Mouse (Mus musculus): ENCODE data around the gene Sytl3. TPM values are rescaled to one million over a fixed set of nuclear protein-coding genes. Genes with fewer than 3 reads are reported as not detected.
A peak's percentile ranks its signal among the peaks of the same experiment; 100 is the strongest.
"Not testable (repeated sequence)": the region's sequence is repeated elsewhere in the genome, so short reads cannot be mapped to it uniquely, and the experiment has no call there.

Gene Sytl3
- polyA plus RNA-seq, 1 experiment from 2014 or later = 1.1 TPM

DNA sequence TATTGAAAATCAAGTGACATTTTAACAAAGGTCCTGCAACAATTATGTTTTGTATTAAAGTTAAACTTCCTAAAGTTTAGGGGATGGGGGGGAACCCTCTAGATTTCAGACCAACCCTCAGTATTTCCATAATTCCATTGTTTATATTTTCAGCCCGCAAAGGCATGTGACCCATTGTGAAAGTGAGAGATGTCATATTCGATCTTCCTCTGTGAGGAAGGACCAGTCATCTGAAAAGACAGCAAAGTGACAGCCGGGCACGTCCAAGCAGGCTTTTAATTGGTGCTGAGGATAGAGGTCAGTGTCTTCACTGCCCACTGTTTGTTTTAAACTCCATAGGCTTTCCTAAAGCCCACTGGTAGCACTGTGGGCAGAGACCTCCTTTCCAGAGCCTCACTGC is 22.8 kb downstream of the Sytl3 start:
- not testable (repeated sequence) for ATAC-seq (ENCODE audit: insufficient read depth, low FRiP score, low read depth); H3K4me2 ChIP-seq; H3K27ac ChIP-seq; H3K9ac ChIP-seq; H3K9me3 ChIP-seq; H3K36me3 ChIP-seq; H3K4me1 ChIP-seq; H3K27me3 ChIP-seq (replicated peaks); H3K4me3 ChIP-seq (replicated peaks)
- WGBS = 63% methylated on average over 4 of the region's 4 CpGs

DNA sequence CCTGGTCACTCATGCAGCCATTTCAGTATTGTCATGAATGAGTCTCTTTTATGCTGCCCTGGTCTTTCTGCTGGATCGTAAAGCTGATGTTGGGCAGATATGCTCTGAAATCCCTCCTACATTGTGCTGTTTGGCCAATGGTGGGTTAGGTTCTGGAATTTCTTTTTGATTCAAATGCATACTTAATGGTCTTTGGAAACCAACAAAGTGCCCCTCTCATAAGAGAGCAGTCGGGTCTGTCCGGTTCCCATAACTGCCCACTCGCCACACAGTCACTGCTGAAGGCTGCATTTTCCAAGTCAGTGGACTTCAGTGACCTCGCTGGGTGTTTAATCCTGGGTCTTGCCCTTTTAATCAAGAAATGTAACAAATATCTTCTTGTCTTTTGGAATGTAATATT is 24.8 kb downstream of the Sytl3 start:
- 85% methylated on average over 1 of the region's 5 CpGs for WGBS
- not testable (repeated sequence) for H3K9ac ChIP-seq; H3K4me2 ChIP-seq; H3K36me3 ChIP-seq; H3K9me3 ChIP-seq; ATAC-seq (ENCODE audit: insufficient read depth, low FRiP score, low read depth); H3K4me1 ChIP-seq; H3K4me3 ChIP-seq (replicated peaks); H3K27me3 ChIP-seq (replicated peaks); H3K27ac ChIP-seq

DNA sequence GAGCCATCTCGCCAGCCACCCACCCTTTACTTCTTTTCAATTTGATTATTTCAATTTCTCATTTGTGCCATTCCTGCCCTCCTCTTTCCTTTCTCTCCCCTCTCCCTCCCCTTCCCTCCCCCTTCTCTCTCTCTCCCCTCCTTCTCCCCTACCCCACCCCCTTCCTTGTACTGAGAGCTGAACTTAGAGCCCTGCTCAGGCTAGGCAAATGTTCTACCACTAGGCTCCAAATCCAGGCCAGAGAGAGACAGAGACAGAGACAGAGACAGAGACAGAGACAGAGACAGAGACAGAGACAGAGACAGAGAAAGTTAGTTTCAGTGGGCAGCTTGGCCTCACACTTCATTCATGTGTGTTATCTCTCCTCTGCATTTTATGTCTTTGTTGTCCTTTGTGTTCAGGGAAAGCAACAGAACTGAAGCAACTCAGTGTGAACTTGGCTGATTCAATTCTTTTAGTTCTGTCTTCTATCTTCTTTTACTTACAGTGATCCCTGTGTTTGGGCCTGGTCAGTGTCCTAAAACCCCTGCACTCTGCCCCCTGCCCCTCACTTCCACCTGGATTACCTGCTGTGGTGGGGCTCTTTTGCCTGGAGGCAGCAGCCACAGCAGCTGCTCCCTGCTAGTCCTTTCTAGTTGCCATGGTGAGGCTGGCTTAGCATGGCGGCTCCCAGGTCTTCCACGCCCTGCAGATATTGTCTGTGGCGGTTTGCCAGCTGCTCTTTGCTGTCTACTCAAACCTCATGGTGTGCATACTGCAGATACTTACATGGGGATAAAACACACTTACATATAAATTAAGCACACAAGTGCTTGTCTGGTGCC is 25.8 kb downstream of the Sytl3 start:
- ATAC-seq (ENCODE audit: insufficient read depth, low FRiP score, low read depth) = peak; percentile 76
- H3K4me1 ChIP-seq; H3K4me2 ChIP-seq; H3K9ac ChIP-seq; H3K27ac ChIP-seq; H3K36me3 ChIP-seq; H3K4me3 ChIP-seq (replicated peaks); H3K9me3 ChIP-seq; H3K27me3 ChIP-seq (replicated peaks): not testable (repeated sequence)
- 0% methylated on average over 1 of the region's 4 CpGs for WGBS

DNA sequence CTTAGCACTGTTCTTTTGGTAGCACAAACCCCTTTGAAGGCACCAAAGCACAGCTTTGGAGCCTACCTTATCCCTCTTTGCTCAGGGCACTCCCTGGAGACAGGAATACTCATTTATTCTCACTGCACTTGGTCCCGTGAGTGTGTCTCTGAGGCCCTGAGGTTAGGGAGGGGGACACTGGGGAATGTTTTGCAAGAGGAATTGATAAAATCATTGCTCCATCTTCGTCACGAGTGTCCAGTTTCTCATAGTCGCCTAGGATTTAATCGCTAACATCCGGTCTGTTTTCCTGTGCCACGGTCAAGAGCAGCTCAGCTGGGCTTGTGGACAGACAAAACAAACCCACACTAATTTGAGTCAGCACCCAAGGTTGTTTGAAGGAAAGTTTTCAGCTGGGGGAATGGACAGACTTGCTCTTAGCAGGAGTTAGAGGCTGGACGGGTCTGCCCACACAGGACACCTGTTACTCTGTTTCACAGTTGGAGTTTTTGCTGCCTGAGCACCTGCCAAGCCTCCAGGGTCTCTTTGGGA is 26.5 kb downstream of the Sytl3 start:
- not testable (repeated sequence) for ATAC-seq (ENCODE audit: insufficient read depth, low FRiP score, low read depth); H3K9ac ChIP-seq; H3K4me3 ChIP-seq (replicated peaks); H3K27me3 ChIP-seq (replicated peaks); H3K4me2 ChIP-seq; H3K9me3 ChIP-seq; H3K27ac ChIP-seq; H3K36me3 ChIP-seq; H3K4me1 ChIP-seq
- WGBS = 60% methylated on average over 4 of the region's 8 CpGs

DNA sequence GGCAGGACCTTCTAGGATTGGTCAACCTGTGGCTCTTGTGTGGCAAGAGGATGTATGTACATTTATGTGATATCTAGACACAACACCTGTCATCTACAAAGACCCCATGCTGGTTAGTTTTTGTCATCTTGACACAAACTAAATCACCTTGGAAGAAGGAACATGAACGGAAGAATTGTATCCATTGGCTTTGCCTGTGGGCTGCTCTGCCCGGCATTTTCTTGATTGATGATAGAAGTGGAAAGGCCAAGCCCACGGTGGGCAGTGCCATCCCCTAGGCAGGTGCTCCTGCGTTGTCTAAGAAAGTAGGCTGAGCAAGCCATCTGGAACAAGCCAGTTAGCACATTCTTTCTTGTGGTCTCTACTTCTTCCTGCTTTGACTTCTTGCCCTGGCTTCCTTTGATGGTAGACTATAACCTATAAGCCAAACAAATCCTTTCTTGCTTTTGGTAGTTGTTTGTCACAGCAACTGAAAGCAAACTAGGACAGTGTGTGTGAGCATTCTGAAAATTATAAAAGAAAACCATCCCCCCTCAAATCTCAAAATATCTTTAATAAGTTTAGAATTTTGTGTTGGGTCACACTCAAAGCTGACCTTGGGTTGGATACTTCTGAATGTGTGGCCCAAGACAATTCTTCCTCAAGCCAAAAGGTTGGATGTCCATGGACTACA is 27.5 kb downstream of the Sytl3 start:
- WGBS = 90% methylated on average over 3 of the region's 4 CpGs
- H3K4me2 ChIP-seq = not testable (repeated sequence)

DNA sequence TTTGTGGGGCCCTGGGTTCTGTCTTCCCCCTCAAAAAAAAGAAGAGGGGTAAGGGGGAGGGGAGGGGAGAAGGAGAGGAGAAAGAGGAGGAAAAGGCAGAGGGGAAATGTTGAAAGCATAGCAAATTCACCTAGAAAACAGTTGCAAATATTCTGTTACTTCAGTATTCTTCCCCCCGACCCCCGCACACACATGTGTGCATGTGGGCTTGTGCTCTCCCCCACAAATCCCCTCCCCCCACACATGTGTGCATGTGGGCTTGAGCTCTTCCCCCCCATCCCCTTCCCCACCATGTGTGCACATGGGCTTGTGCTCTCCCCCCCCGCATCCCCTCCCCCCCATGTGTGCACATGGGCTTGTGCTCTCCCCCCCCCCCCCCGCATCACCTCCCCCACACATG is 30.5 kb downstream of the Sytl3 start:
- H3K4me2 ChIP-seq; H3K27ac ChIP-seq; ATAC-seq (ENCODE audit: insufficient read depth, low FRiP score, low read depth); H3K27me3 ChIP-seq (replicated peaks); H3K9me3 ChIP-seq; H3K9ac ChIP-seq; H3K4me3 ChIP-seq (replicated peaks); H3K36me3 ChIP-seq; H3K4me1 ChIP-seq: not testable (repeated sequence)
- WGBS = 86% methylated on average over 2 of the region's 4 CpGs

More for the DNA sequence above, 27.5 kb downstream of the Sytl3 start:
- H3K27ac ChIP-seq; H3K27me3 ChIP-seq (replicated peaks); ATAC-seq (ENCODE audit: insufficient read depth, low FRiP score, low read depth); H3K9ac ChIP-seq; H3K36me3 ChIP-seq; H3K4me3 ChIP-seq (replicated peaks); H3K4me1 ChIP-seq; H3K9me3 ChIP-seq: not testable (repeated sequence)

DNA sequence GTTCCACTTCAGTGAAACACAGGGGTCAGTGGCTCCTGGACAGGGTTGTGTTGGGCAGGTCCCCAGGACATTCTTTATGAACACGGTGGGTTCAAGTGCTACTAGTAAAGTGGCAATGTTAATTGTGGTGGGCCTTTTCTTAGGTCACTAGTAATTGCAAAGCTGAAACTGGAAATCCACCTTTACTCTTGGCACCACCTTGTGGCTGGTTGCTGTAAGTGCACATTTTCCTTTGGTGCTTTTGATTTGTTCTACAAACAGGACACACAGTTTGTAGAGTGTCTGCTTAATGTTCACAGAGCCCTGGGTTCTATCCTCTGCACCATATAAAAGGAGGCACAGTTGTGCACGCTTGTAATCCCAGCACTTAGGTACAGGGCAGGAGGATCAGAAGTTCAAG is 32.7 kb downstream of the Sytl3 start:
- ATAC-seq (ENCODE audit: insufficient read depth, low FRiP score, low read depth); H3K4me1 ChIP-seq; H3K9ac ChIP-seq; H3K4me3 ChIP-seq (replicated peaks); H3K27ac ChIP-seq; H3K27me3 ChIP-seq (replicated peaks); H3K36me3 ChIP-seq; H3K9me3 ChIP-seq; H3K4me2 ChIP-seq: not testable (repeated sequence)
- 14% methylated on average over 2 of the region's 2 CpGs for WGBS

DNA sequence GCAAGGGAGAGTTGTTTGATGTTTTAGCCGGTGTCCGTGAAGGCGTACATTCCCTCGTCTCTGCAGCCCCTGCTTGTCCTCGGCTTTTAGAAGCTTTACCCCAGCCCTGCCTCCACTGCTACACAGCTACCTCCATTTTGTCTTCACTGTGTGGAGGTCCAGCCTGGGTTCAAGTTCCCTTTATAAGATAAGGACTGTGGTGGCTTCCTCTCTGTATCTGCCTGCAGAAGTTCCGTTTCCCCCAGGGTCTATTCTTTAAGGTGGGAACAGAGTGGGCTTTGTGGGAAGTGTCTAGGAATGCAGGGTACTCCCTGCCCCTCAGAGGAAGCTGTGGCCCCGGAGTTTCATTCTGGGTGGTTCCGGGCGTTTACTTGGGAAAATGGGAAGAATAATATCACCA is 36.8 kb downstream of the Sytl3 start:
- H3K9me3 ChIP-seq; ATAC-seq (ENCODE audit: insufficient read depth, low FRiP score, low read depth); H3K4me2 ChIP-seq: not testable (repeated sequence)

DNA sequence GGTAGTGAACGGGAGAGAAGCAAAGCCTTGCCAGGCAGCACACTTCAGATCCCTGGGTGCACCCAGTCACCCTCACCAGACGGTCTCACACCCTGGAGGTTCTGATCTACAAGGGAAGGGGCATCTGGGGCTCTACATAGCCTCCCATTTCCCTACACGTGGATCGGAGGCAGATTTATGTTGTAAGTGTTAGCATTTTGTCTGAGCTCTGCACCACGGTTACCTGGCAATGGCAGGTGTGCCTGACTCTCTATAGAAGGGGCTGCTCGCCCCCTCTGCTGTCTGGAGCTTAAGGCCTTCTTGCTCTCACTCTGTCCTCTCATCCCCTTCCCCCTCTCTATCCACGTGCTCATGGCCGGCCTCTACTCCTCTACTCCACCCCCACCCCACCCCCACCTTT is 37.6 kb downstream of the Sytl3 start:
- not testable (repeated sequence) for H3K4me3 ChIP-seq (replicated peaks); H3K9ac ChIP-seq; ATAC-seq (ENCODE audit: insufficient read depth, low FRiP score, low read depth); H3K4me2 ChIP-seq; H3K27ac ChIP-seq; H3K27me3 ChIP-seq (replicated peaks); H3K36me3 ChIP-seq; H3K4me1 ChIP-seq; H3K9me3 ChIP-seq
- WGBS = 52% methylated on average over 8 of the region's 8 CpGs

More for the DNA sequence above, 36.8 kb downstream of the Sytl3 start:
- not testable (repeated sequence) for H3K4me1 ChIP-seq; H3K4me3 ChIP-seq (replicated peaks); H3K36me3 ChIP-seq; H3K27me3 ChIP-seq (replicated peaks); H3K27ac ChIP-seq; H3K9ac ChIP-seq
- 70% methylated on average over 9 of the region's 9 CpGs for WGBS

DNA sequence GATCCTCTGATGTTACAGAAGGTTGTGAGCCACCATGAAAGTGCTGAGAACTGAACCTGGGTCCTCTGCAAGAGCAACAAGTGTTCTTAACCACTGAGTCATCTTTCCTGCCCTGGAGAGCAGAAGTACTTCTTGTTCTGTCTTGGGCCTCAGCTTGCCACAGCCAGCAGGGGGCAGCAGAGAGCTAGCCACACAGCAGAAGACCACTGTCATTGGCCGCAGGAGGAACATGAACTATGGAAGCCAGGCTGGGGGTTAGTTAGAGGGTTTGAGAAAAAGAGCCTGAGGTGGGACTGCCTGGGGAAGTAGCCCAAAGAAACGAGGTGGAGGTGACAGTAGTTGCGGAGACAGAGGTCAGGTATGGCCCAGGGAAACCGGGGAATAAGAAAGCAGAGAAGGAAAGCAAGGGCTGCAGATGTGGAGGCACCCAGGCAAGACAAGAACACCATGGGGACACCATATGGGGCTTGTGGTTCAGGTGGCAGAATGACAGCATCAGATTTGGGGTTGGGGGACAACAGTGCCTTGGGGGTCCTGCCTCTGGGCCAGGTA is 38.4 kb downstream of the Sytl3 start:
- not testable (repeated sequence) for H3K4me1 ChIP-seq; H3K4me3 ChIP-seq (replicated peaks); H3K9me3 ChIP-seq; H3K4me2 ChIP-seq; H3K27me3 ChIP-seq (replicated peaks); ATAC-seq (ENCODE audit: insufficient read depth, low FRiP score, low read depth); H3K36me3 ChIP-seq; H3K9ac ChIP-seq; H3K27ac ChIP-seq
- 29% methylated on average over 4 of the region's 4 CpGs for WGBS

DNA sequence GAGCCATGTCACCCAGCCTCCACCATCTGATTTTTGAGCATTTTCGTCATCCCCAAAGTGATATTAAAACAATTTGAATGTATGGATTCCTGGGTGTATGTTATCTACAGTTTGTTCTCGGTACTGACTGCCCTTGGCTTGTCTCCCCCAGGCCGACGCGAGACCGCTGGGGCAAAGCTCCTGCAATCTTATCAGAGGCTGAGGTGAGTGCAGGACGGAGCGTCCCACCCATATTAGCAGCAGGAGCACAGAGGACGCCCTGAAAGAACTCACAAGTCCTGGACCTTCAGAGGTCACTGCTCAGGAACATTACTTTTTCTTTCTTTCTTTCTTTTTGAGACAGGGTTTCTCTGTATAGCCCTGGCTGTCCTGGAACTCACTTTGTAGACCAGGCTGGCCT is 40.6 kb downstream of the Sytl3 start:
- H3K9me3 ChIP-seq = not testable (repeated sequence)
- 78% methylated on average over 9 of the region's 9 CpGs for WGBS

DNA sequence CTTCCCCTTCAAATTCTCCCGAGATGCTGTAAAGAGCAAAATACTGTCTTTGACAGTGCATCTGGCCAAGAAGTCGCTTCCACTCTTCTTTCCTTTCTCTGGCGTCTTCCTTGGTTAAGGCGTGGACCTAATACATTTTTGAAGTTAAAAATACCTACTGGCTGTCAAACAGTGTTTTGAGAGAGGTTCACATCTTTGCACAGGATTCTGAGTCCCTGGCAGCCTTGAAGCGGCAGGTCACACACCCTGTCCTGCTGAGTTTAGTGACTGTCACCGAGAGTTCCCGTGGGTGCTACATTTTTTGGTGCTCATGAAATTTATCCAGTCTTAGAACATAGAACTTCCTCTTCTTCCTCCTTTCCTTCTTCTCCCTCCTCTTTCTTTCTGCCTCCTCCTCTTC is 41.2 kb downstream of the Sytl3 start:
- not testable (repeated sequence) for H3K27me3 ChIP-seq (replicated peaks); ATAC-seq (ENCODE audit: insufficient read depth, low FRiP score, low read depth); H3K9ac ChIP-seq; H3K4me1 ChIP-seq; H3K36me3 ChIP-seq; H3K4me2 ChIP-seq; H3K27ac ChIP-seq; H3K9me3 ChIP-seq; H3K4me3 ChIP-seq (replicated peaks)
- WGBS = 68% methylated on average over 4 of the region's 7 CpGs

More for the DNA sequence above, 40.6 kb downstream of the Sytl3 start:
- not testable (repeated sequence) for H3K4me3 ChIP-seq (replicated peaks); ATAC-seq (ENCODE audit: insufficient read depth, low FRiP score, low read depth); H3K27ac ChIP-seq; H3K4me1 ChIP-seq; H3K4me2 ChIP-seq; H3K27me3 ChIP-seq (replicated peaks); H3K36me3 ChIP-seq; H3K9ac ChIP-seq

Data from stomach, embryonic 15.5 days (tissue).